Mouse (Mus musculus) ES-E14 (cell line): ENCODE data around the gene Lsm8. TPM values are rescaled to one million over a fixed set of nuclear protein-coding genes. Genes with fewer than 3 reads are reported as not detected.
"Not testable (repeated sequence)": the region's sequence is repeated elsewhere in the genome, so short reads cannot be mapped to it uniquely, and the experiment has no call there.

Experiments
- DNase-seq: peaks from one replicate; pipeline ENCODE4 v3.0.0-alpha.2; 2013; ENCODE audit warnings: low read depth, low spot score
- H3K27ac ChIP-seq: 2 replicates; pipeline ENCODE4 v1.5.1; 2012; ENCODE audit warnings: low read depth, mild to moderate bottlenecking, low read length, moderate library complexity, mixed read lengths; ENCODE audit not compliant: poor library complexity, insufficient read depth, severe bottlenecking
- H3K36me3 ChIP-seq: 2 replicates; pipeline ENCODE4 v1.6.1; 2012; ENCODE audit warnings: mild to moderate bottlenecking, low read length, moderate library complexity, mixed read lengths; ENCODE audit not compliant: control insufficient read depth, poor library complexity, insufficient read depth, severe bottlenecking
- H3K4me1 ChIP-seq, 2 experiments: fragments of 150-350 bp in 1 of 2; sonication (generic) in 1 of 2; 2 replicates each; pipeline ENCODE4 v1.6.1; 2012; ENCODE audit warnings: low read length in 2 of 2, mild to moderate bottlenecking in 1 of 2, mixed read lengths in 1 of 2; ENCODE audit not compliant: control insufficient read depth in 2 of 2, insufficient read depth in 2 of 2, poor library complexity in 1 of 2
- H3K4me3 ChIP-seq, 2 experiments: fragments of 150-350 bp in 1 of 2; sonication (generic) in 1 of 2; 2 replicates each; pipeline ENCODE4 v1.5.1; 2012; ENCODE audit warnings: low read length in 2 of 2, low read depth in 1 of 2, mild to moderate bottlenecking in 1 of 2, mixed read lengths in 1 of 2; ENCODE audit not compliant: insufficient read depth in 1 of 2, poor library complexity in 1 of 2, severe bottlenecking in 1 of 2
- H3K9ac ChIP-seq: 2 replicates; pipeline ENCODE4 v1.6.1; 2012; ENCODE audit warnings: low read depth, mild to moderate bottlenecking, low read length, mixed read lengths; ENCODE audit not compliant: poor library complexity, insufficient read depth, severe bottlenecking
- H3K9me3 ChIP-seq: fragments of 150-350 bp; sonication (generic); 2 replicates; pipeline ENCODE4 v1.6.1; 2012; ENCODE audit warnings: low read depth, mild to moderate bottlenecking, low read length; ENCODE audit not compliant: control insufficient read depth, insufficient read depth
- CHD2 ChIP-seq: IDR thresholded peaks from 2 replicates; pipeline ENCODE4 v1.6.1; 2014; ENCODE audit warnings: mild to moderate bottlenecking, low read depth, low read length, inconsistent platforms
- HCFC1 ChIP-seq: IDR thresholded peaks from 2 replicates; pipeline ENCODE4 v1.6.1; 2012; ENCODE audit warnings: low read length, inconsistent platforms, borderline replicate concordance; ENCODE audit not compliant: insufficient read depth
- MAFK ChIP-seq: IDR thresholded peaks from 2 replicates; pipeline ENCODE4 v1.6.1; 2014; ENCODE audit warnings: mild to moderate bottlenecking, low read depth, low read length, inconsistent platforms; ENCODE audit not compliant: insufficient read depth
- ZC3H11A ChIP-seq: IDR thresholded peaks from 2 replicates; pipeline ENCODE4 v1.6.1; 2012; ENCODE audit warnings: low read depth, mild to moderate bottlenecking, inconsistent platforms, low read length, borderline replicate concordance
- ZNF384 ChIP-seq: IDR thresholded peaks from 2 replicates; pipeline ENCODE4 v1.6.1; 2012; ENCODE audit warnings: low read depth, low read length, inconsistent platforms
- in situ Hi-C, 2 experiments: fragments of 600-800 bp; cut with MboI; formaldehyde crosslinking; loops; one replicate each; pipeline ENCODE4 v1.15.1; 2025; ENCODE audit warnings: low sequenced_read_pairs in 2 of 2, inconsistent platforms in 1 of 2; ENCODE audit not compliant: unreplicated experiment in 2 of 2
- total RNA-seq: library from RNA; depleted of rRNA; stranded (reverse); fragments of 300-350 nt; gene quantifications from 2 replicates; pipeline ENCODE4 v1.2.3, GENCODE M21; 2012

The Lsm8 gene
- total RNA-seq, 1 experiment: 68.5 TPM

DNA sequence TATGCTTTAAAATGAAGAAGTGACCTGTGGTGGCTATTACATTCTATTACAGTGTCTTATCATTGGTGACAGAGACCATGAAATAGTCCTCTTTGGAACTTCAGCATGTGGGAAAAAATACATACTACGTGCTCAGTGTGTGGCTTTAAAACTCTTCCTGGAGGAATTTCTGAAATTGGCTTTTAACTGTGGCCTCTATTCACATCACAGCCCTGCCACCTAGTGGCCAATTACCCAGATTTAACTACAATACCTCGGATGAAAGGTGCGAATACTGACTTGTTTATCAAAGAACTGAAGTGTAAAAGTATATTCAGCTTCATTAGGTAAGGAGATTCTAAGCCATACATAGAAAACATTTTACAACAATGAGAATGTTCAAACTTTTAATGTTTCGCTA is 29.0 kb upstream of the Lsm8 start:
- no peak overlapping the region for H3K27ac ChIP-seq
- no peak overlapping the region for H3K4me3 ChIP-seq
- no peaks in the 10 kb centered on the region for H3K36me3 ChIP-seq
- no peaks in the 10 kb centered on the region for H3K9me3 ChIP-seq
- no peak overlapping the region for H3K9ac ChIP-seq
- no peaks in the 10 kb centered on the region for H3K4me1 ChIP-seq
- no peak for TF ChIP-seq CHD2
- TF ChIP-seq ZC3H11A: peak; percentile 31; the same call in 1 of the 2 replicates
- in situ Hi-C loops: loop anchor here in 1 of 2 experiments (25.0 kb wide), 1 partner anchor 732 kb away; no protein-coding TSS in a partner anchor
- DNase-seq: peak; percentile 39

DNA sequence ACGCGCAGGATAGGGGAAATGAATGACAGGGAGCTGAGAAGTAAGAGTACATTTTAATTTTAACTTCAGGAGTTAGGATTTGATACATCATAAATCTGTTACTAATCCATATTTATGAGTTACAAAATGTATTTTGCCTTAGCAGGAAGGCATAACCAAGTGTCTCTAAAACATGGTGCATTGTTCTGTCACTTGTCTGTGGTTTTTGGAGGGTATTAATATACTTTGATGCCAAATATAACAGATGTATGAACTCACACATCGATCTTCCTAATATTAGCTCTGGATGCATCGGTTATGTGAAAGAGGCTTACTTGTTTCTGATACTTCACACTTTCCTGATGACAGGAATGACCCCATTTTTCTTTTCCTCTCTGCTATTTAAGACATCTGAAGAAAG is 28.1 kb upstream of the Lsm8 start:
- H3K27ac ChIP-seq: no peak overlapping the region
- TF ChIP-seq CHD2 (no peak), MAFK (no peak), HCFC1 (no peak), ZC3H11A (no peak)
- H3K4me1 ChIP-seq: no peaks in the 10 kb centered on the region
- H3K36me3 ChIP-seq: no peaks in the 10 kb centered on the region
- no peak overlapping the region for H3K4me3 ChIP-seq
- DNase-seq: no peak
- H3K9me3 ChIP-seq: no peaks in the 10 kb centered on the region
- no peak overlapping the region for H3K9ac ChIP-seq
- in situ Hi-C loops: loop anchor here in 1 of 2 experiments (25.0 kb wide), 1 partner anchor 733 kb away; no protein-coding TSS in a partner anchor

DNA sequence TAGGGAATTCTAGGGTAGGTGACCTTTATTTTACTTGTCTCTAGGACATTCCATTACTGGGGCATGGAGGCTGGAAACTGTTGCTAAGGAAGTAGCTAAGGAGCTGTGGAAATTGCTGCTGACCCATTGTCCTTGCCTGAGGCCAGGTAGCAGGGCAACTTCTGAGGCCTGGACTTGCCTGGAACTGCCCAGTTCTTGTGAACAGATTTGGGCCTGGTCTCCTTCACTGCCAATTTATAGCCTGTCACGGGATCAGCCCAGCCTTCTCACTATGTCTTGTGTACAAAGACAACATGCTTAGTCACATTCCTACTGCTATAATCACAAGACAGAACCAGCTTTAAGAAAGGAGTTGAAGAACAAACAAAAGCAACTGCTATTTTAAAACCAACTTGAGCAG is 25.6 kb upstream of the Lsm8 start:
- TF ChIP-seq MAFK (no peak), ZNF384 (no peak), ZC3H11A (no peak), HCFC1 (no peak), CHD2 (no peak)
- Histone ChIP-seq H3K4me1 (no peaks in the 10 kb centered on the region), H3K4me3 (no peak overlapping the region), H3K27ac (no peak overlapping the region), H3K9me3 (no peaks in the 10 kb centered on the region), H3K9ac (no peak overlapping the region), H3K36me3 (no peaks in the 10 kb centered on the region)
- in situ Hi-C loops: loop anchor here in 1 of 2 experiments (25.0 kb wide), 1 partner anchor 736 kb away; no protein-coding TSS in a partner anchor
- no peak for DNase-seq

DNA sequence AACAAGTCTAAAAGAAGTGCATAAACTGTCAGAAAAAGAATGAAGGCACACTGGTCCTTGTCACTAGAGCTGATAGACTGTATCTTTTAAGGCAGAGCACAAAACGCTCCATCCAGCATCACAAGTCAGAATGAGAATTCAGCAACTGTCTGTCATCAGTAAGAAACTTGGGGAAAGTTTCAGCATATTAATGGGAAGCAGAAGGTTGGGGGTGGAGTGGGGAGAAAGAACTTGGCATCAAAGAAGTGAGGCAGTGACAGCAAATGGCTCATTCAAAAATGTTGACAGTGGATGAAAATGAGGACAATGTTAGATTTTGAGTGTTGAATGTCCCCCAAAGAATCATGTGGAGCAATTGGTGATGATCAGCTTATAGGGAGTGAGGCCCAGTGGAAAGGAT is 15.4 kb upstream of the Lsm8 start:
- in situ Hi-C loops: no loop called here
- Histone ChIP-seq H3K9me3 (no peaks in the 10 kb centered on the region), H3K27ac (no peak overlapping the region), H3K36me3 (no peaks in the 10 kb centered on the region), H3K4me1 (no peaks in the 10 kb centered on the region), H3K4me3 (no peak overlapping the region), H3K9ac (no peak overlapping the region)
- no peak for DNase-seq
- TF ChIP-seq CHD2 (no peak), ZC3H11A (no peak), ZNF384 (no peak), HCFC1 (no peak), MAFK (no peak)

DNA sequence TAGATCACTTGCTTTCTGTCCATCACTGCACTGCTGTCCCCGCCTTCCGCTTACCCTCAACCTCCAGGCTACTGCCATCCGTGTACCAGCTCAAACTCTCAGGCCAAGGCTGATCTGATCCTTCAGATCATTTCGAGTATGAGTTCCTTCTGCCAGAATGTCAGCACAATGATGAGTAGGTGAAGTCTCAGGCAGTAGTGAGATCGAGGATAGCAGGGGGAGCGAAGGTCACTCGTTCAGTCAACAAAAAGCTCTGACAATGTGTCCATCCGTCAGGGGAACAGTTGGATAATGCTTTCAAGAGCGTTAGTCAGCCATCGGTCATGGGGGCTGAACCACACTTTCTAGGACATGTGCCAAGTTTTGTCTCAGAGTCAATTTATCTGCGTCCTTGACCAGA is 3.9 kb upstream of the Lsm8 start:
- H3K9ac ChIP-seq, in situ Hi-C loops, H3K36me3 ChIP-seq, DNase-seq, H3K4me3 ChIP-seq, H3K9me3 ChIP-seq, H3K27ac ChIP-seq, H3K4me1 ChIP-seq: not testable (repeated sequence)

DNA sequence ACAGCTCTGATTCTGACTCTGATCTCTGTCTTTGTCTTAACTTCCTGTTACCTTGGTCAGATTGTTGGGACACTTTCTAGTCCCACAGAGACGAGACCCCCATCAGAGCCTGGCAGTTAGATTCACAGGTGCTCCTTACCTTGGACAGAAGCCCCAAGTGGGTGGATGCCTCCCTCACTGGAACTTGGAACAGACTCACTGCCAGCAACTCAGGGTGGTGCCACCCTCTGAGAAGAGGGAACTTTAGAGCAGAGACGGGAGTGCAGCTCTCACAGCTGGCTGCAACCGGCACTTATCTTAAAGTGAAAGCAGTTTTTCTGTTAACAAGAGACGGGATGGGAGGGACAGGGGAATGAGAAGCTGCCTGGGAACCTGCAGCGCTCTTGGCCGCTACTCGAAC is 2.8 kb upstream of the Lsm8 start:
- H3K27ac ChIP-seq, H3K4me3 ChIP-seq: not testable (repeated sequence)

More for the DNA sequence above, 2.8 kb upstream of the Lsm8 start:
- H3K9ac ChIP-seq, DNase-seq, in situ Hi-C loops, H3K36me3 ChIP-seq, H3K9me3 ChIP-seq, H3K4me1 ChIP-seq: not testable (repeated sequence)
